Mouse (Mus musculus): ENCODE data around the gene Gdf11.

DNA sequence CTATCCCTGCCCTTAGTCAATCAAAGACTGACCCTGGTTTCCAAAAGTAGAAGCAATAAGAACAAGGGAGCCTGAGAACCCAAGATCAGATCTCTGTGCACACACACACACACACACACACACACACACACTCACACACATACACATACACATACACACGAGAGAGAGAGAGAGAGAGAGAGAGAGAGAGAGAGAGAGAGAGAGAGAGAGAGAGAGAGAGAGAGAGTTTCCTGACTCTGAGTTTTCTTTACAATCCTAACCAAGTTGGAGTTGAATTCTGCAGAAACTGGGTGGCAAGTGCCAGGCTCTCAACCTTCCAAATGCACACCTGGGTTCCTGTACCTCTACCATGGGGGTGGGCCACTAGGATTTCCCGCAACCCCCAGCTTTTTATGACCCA lies 1.7 kb downstream of the Gdf11 start:
- TF ChIP-seq CTCF (IDR thresholded peaks at IDR 0.05; ENCODE audit: borderline replicate concordance, extremely low read depth, insufficient read depth, insufficient read length) (no peak), POLR2A (IDR thresholded peaks at IDR 0.05; ENCODE audit: borderline replicate concordance, extremely low read depth, insufficient read depth, insufficient read length, poor library complexity, severe bottlenecking) (no peak)

Measured in brain, embryonic 14.5 days (tissue).